Mouse (Mus musculus) CH12.LX (cell line): ENCODE data around the gene Fam186b. TPM values are rescaled to one million over a fixed set of nuclear protein-coding genes. Genes with fewer than 3 reads are reported as not detected.

Experiments used
- DNase-seq: peaks from one replicate; pipeline ENCODE4 v3.0.0-alpha.2; 2013; ENCODE audit errors: extremely low read depth
- H3K27ac ChIP-seq: 2 replicates; pipeline ENCODE4 v1.5.1; 2012; ENCODE audit warnings: low read depth, mild to moderate bottlenecking, control low read depth, moderate library complexity; ENCODE audit not compliant: insufficient read depth
- H3K27me3 ChIP-seq: replicated peaks from 2 replicates; pipeline ENCODE3; 2012; ENCODE audit warnings: inconsistent platforms
- H3K36me3 ChIP-seq, 2 experiments: replicated peaks in 1 of 2; 2 replicates each; pipeline versions ENCODE3 to v1.6.1; 2012; ENCODE audit warnings: inconsistent platforms in 1 of 2, low read length in 1 of 2, mild to moderate bottlenecking in 1 of 2, mixed read lengths in 1 of 2, moderate library complexity in 1 of 2; ENCODE audit not compliant: control insufficient read depth in 1 of 2, insufficient read depth in 1 of 2
- H3K4me1 ChIP-seq, 2 experiments: 2 replicates each; pipeline ENCODE4 v1.6.1; 2012; ENCODE audit warnings: inconsistent platforms in 1 of 2, moderate library complexity in 1 of 2; ENCODE audit not compliant: insufficient read depth in 2 of 2, control insufficient read depth in 1 of 2
- H3K4me2 ChIP-seq: 2 replicates; pipeline ENCODE4 v1.6.1; 2012; ENCODE audit warnings: low read depth, mild to moderate bottlenecking, control low read depth; ENCODE audit not compliant: poor library complexity, insufficient read depth, severe bottlenecking
- H3K4me3 ChIP-seq, 3 experiments: fragments of 150-350 bp in 1 of 3; sonication (generic) in 1 of 3; replicated peaks in 1 of 3; 2 replicates each; pipeline versions ENCODE3 to v1.5.1; 2011 to 2012; ENCODE audit warnings: low read depth in 2 of 3, low read length in 2 of 3, mild to moderate bottlenecking in 2 of 3, moderate library complexity in 2 of 3, control low read depth in 1 of 3, improper control_type of control experiment in 1 of 3, inconsistent platforms in 1 of 3, mixed read lengths in 1 of 3; ENCODE audit not compliant: poor library complexity in 1 of 3
- H3K79me2 ChIP-seq: replicated peaks from 2 replicates; pipeline ENCODE4 v1.6.1; 2012; ENCODE audit warnings: mild to moderate bottlenecking, moderate library complexity; ENCODE audit not compliant: control insufficient read depth, poor library complexity, insufficient read depth, severe bottlenecking; ENCODE audit errors: extremely low read depth
- H3K9ac ChIP-seq: 2 replicates; pipeline ENCODE4 v1.6.1; 2012; ENCODE audit warnings: low read depth, mild to moderate bottlenecking, control low read depth, moderate library complexity; ENCODE audit not compliant: insufficient read depth
- H3K9me3 ChIP-seq: replicated peaks from 2 replicates; pipeline ENCODE3; 2012; ENCODE audit warnings: low read length, inconsistent platforms, mixed read lengths
- BHLHE40 ChIP-seq: IDR thresholded peaks from 2 replicates; pipeline ENCODE4 v1.6.1; 2011; ENCODE audit warnings: mild to moderate bottlenecking, low read depth, low read length, improper control_type of control experiment
- CHD1 ChIP-seq: IDR thresholded peaks from 2 replicates; pipeline ENCODE4 v1.6.1; 2012; ENCODE audit warnings: low read depth, low read length, improper control_type of control experiment, inconsistent platforms
- CHD2 ChIP-seq: IDR thresholded peaks from 2 replicates; pipeline ENCODE4 v1.6.1; 2011; ENCODE audit warnings: low read length, improper control_type of control experiment
- CTCF ChIP-seq, 2 experiments: IDR thresholded peaks in 1 of 2; conservative IDR thresholded peaks in 1 of 2; 2 replicates each; pipeline ENCODE4 v1.5.1; 2011 to 2012; ENCODE audit warnings: low read depth in 2 of 2, low read length in 2 of 2, improper control_type of control experiment in 1 of 2, inconsistent platforms in 1 of 2, mild to moderate bottlenecking in 1 of 2, moderate library complexity in 1 of 2
- E2F4 ChIP-seq: IDR thresholded peaks from 2 replicates; pipeline ENCODE4 v1.6.1; 2011; ENCODE audit warnings: low read depth, low read length, improper control_type of control experiment; ENCODE audit not compliant: insufficient replicate concordance
- ELF1 ChIP-seq: IDR thresholded peaks from 2 replicates; pipeline ENCODE4 v1.6.1; 2014; ENCODE audit warnings: low read depth, mild to moderate bottlenecking, inconsistent platforms, low read length, improper control_type of control experiment
- ETS1 ChIP-seq: conservative IDR thresholded peaks from 2 replicates; pipeline ENCODE4 v1.6.1; 2012; ENCODE audit warnings: low read depth, mild to moderate bottlenecking, inconsistent platforms, low read length, improper control_type of control experiment, moderate library complexity
- GABPA ChIP-seq: IDR thresholded peaks from 2 replicates; pipeline ENCODE4 v1.6.1; 2012; ENCODE audit warnings: low read depth, low read length, improper control_type of control experiment, inconsistent platforms; ENCODE audit not compliant: insufficient replicate concordance
- HCFC1 ChIP-seq: IDR thresholded peaks from 2 replicates; pipeline ENCODE4 v1.6.1; 2012; ENCODE audit warnings: low read depth, mild to moderate bottlenecking, inconsistent platforms, low read length, improper control_type of control experiment
- IRF4 ChIP-seq: IDR thresholded peaks from 2 replicates; pipeline ENCODE4 v1.6.1; 2014; ENCODE audit warnings: low read depth, mild to moderate bottlenecking, inconsistent platforms, low read length, improper control_type of control experiment
- JUND ChIP-seq: conservative IDR thresholded peaks from 2 replicates; pipeline ENCODE4 v1.6.1; 2011; ENCODE audit warnings: low read depth, low read length, improper control_type of control experiment
- KAT2A ChIP-seq: IDR thresholded peaks from 2 replicates; pipeline ENCODE4 v1.6.1; 2012; ENCODE audit warnings: low read length, improper control_type of control experiment, inconsistent platforms; ENCODE audit not compliant: insufficient replicate concordance
- MAFK ChIP-seq: IDR thresholded peaks from 2 replicates; pipeline ENCODE4 v1.6.1; 2011; ENCODE audit warnings: low read length, improper control_type of control experiment; ENCODE audit not compliant: insufficient replicate concordance
- MAX ChIP-seq: IDR thresholded peaks from 2 replicates; pipeline ENCODE4 v1.6.1; 2011; ENCODE audit warnings: low read length, improper control_type of control experiment
- MAZ ChIP-seq: IDR thresholded peaks from 2 replicates; pipeline ENCODE4 v1.6.1; 2012; ENCODE audit warnings: low read depth, mild to moderate bottlenecking, inconsistent platforms, low read length, improper control_type of control experiment, moderate library complexity
- MEF2A ChIP-seq: IDR thresholded peaks from 2 replicates; pipeline ENCODE4 v1.6.1; 2014; ENCODE audit warnings: low read depth, mild to moderate bottlenecking, inconsistent platforms, low read length, improper control_type of control experiment, borderline replicate concordance
- MXI1 ChIP-seq: IDR thresholded peaks from 2 replicates; pipeline ENCODE4 v1.6.1; 2011; ENCODE audit warnings: mild to moderate bottlenecking, low read depth, low read length, improper control_type of control experiment
- MYC ChIP-seq: IDR thresholded peaks from 2 replicates; pipeline ENCODE4 v1.6.1; 2011; ENCODE audit warnings: low read depth, mild to moderate bottlenecking, improper control_type of control experiment, low read length
- NELFE ChIP-seq: IDR thresholded peaks from 2 replicates; pipeline ENCODE4 v1.6.1; 2011; ENCODE audit warnings: low read depth, low read length, improper control_type of control experiment
- NRF1 ChIP-seq: IDR thresholded peaks from 2 replicates; pipeline ENCODE4 v1.6.1; 2014; ENCODE audit warnings: low read depth, mild to moderate bottlenecking, inconsistent platforms, low read length, improper control_type of control experiment, moderate library complexity
- PAX5 ChIP-seq: IDR thresholded peaks from 2 replicates; pipeline ENCODE4 v1.6.1; 2012; ENCODE audit warnings: low read length, inconsistent platforms, mixed read lengths
- POLR2A ChIP-seq: IDR thresholded peaks from 2 replicates; pipeline ENCODE4 v1.6.1; 2011; ENCODE audit warnings: low read depth, mild to moderate bottlenecking, improper control_type of control experiment, low read length
- RAD21 ChIP-seq: IDR thresholded peaks from 2 replicates; pipeline ENCODE4 v1.6.1; 2011; ENCODE audit warnings: low read depth, mild to moderate bottlenecking, low read length, improper control_type of control experiment, moderate library complexity
- RCOR1 ChIP-seq: conservative IDR thresholded peaks from 2 replicates; pipeline ENCODE4 v1.6.1; 2012; ENCODE audit warnings: low read depth, mild to moderate bottlenecking, inconsistent platforms, low read length, improper control_type of control experiment
- SIN3A ChIP-seq: IDR thresholded peaks from 2 replicates; pipeline ENCODE4 v1.6.1; 2012; ENCODE audit warnings: low read length, improper control_type of control experiment, inconsistent platforms
- TCF12 ChIP-seq: IDR thresholded peaks from 2 replicates; pipeline ENCODE4 v1.6.1; 2014; ENCODE audit warnings: low read depth, mild to moderate bottlenecking, inconsistent platforms, low read length, improper control_type of control experiment
- UBTF ChIP-seq: IDR thresholded peaks from 2 replicates; pipeline ENCODE4 v1.6.1; 2012; ENCODE audit warnings: low read depth, mild to moderate bottlenecking, inconsistent platforms, low read length, improper control_type of control experiment, moderate library complexity
- USF1 ChIP-seq: IDR thresholded peaks from 2 replicates; pipeline ENCODE4 v1.6.1; 2014; ENCODE audit warnings: low read depth, mild to moderate bottlenecking, inconsistent platforms, low read length, improper control_type of control experiment
- USF2 ChIP-seq: conservative IDR thresholded peaks from 2 replicates; pipeline ENCODE4 v1.6.1; 2011; ENCODE audit warnings: low read depth, low read length, improper control_type of control experiment
- ZC3H11A ChIP-seq: IDR thresholded peaks from 2 replicates; pipeline ENCODE4 v1.6.1; 2012; ENCODE audit warnings: low read depth, mild to moderate bottlenecking, inconsistent platforms, low read length, improper control_type of control experiment
- ZKSCAN1 ChIP-seq: IDR thresholded peaks from 2 replicates; pipeline ENCODE4 v1.6.1; 2012; ENCODE audit warnings: low read depth, inconsistent platforms, low read length, improper control_type of control experiment, borderline replicate concordance
- ZMIZ1 ChIP-seq: IDR thresholded peaks from 2 replicates; pipeline ENCODE4 v1.6.1; 2012; ENCODE audit warnings: low read depth, mild to moderate bottlenecking, inconsistent platforms, low read length, improper control_type of control experiment
- ZNF384 ChIP-seq: IDR thresholded peaks from 2 replicates; pipeline ENCODE4 v1.6.1; 2012; ENCODE audit warnings: low read depth, low read length, improper control_type of control experiment, inconsistent platforms
- dilution Hi-C: fragments of 300-500 bp; cut with MboI; formaldehyde crosslinking; loops from 2 replicates; pipeline ENCODE4 v1.14.3; 2020; ENCODE audit warnings: low sequenced_read_pairs; ENCODE audit not compliant: extremely low pct_unique_long_range_greater_than_20kb, extremely low pct_ligation_motif_present
- in situ Hi-C: fragments of 300-500 bp; cut with MboI; formaldehyde crosslinking; loops from 3 replicates; pipeline ENCODE4 v1.14.3; 2019; ENCODE audit warnings: low sequenced_read_pairs, low pct_ligation_motif_present, low pct_unique_long_range_greater_than_20kb, mixed read lengths
- polyA plus RNA-seq: library from polyadenylated mRNA; unstranded; fragments of >175 nt; gene quantifications from 2 replicates; pipeline ENCODE4 v1.2.1, GENCODE M21; 2012; ENCODE audit warnings: low read depth; ENCODE audit not compliant: insufficient read length
- total RNA-seq, 2 experiments: library from RNA; depleted of rRNA; stranded (reverse); fragments of 300-350 nt in 1 of 2; fragments of >200 nt in 1 of 2; gene quantifications; 2 replicates each; pipeline ENCODE4 v1.2.3; 2012 to 2014

Fam186b gene
- total and polyA plus RNA-seq, 3 experiments: 0.04 to 0.11 TPM; not detected in 1

DNA sequence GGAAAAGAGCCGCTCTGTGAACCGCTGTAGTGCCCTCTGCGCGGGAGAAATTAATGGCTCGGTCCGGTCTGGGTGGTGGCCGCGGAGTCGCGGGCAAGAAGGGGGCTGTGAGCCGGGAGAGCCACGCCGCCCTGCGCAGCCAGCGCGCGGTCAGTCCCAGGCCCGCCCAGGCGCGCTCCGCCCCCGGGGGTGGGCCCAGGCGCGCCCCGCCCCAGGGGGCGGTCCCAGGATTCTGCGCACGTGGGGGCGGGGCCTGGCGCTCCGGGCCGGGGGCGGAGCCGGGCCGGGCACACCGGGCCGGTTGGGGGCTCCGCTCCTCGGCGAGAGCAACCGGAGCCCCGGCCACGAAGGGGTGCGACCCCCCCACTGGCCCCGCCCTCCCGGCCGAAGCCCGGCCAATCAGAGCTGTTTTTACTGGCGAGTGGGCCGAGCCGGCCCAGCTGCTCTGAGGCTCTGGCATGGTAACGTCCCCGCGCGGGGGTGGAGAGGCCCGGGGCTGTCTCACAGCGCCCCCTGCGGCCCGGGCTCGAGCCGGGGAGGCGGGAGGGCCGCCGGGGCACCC is 794 bp downstream of the Fam186b start, which contains the start of gene Prpf40b:
Gene Prpf40b, plus strand, starts transcription at position 275 of the 562 bp plus-strand sequence.
- peak; percentile 84 for DNase-seq
- in situ Hi-C loops (no loop called here), dilution Hi-C loops (no loop called here)
- H3K9ac ChIP-seq: peak within 1 kb of the TSS; percentile 64
- H3K36me3 ChIP-seq: peaks cover 0 to 5% of the 10 kb centered on the region in 2 experiments
- TF ChIP-seq CHD2: peak; percentile 43
- TF ChIP-seq POLR2A: peak; percentile 78
- TF ChIP-seq CTCF (conservative IDR thresholded peaks at IDR 0.05 in 1 of 2, IDR thresholded peaks at IDR 0.05 in 1 of 2; ENCODE audit: low read depth in 2 of 2, low read length in 2 of 2): peak in 1 of 2 experiments; percentile 56; a peak in 2 of 4 replicates
- no peak for TF ChIP-seq USF2
- no peak; the same call in 1 of the 2 replicates for TF ChIP-seq MAZ
- no peak for TF ChIP-seq MAFK
- 0 out of 2 replicates have a peak, but pooled peaks have one; percentile 53 for TF ChIP-seq UBTF
- TF ChIP-seq CHD1: no peak
- TF ChIP-seq RCOR1: no peak
- no peak for TF ChIP-seq ZKSCAN1
- TF ChIP-seq ELF1: peak; percentile 48; the same call in 1 of the 2 replicates
- no peak for TF ChIP-seq MEF2A
- peak; percentile 61; the same call in 1 of the 2 replicates for TF ChIP-seq KAT2A
- peak; percentile 69 for TF ChIP-seq MXI1
- peak; percentile 71 for TF ChIP-seq SIN3A
- no peak for TF ChIP-seq MAX
- TF ChIP-seq HCFC1: peak; percentile 75
- TF ChIP-seq USF1: peak; percentile 30; the same call in 1 of the 2 replicates
- no peak for TF ChIP-seq ZMIZ1
- TF ChIP-seq JUND: no peak
- TF ChIP-seq PAX5: no peak
- TF ChIP-seq NRF1: peak; percentile 80
- TF ChIP-seq RAD21: no peak; the same call in 1 of the 2 replicates
- TF ChIP-seq E2F4: no peak
- peak; percentile 67 for TF ChIP-seq BHLHE40
- TF ChIP-seq IRF4: no peak
- peak; percentile 58 for TF ChIP-seq TCF12
- TF ChIP-seq NELFE: peak; percentile 57; the same call in 1 of the 2 replicates
- TF ChIP-seq ZNF384: no peak
- no peak for TF ChIP-seq ZC3H11A
- TF ChIP-seq MYC: no peak
- TF ChIP-seq ETS1: no peak
- TF ChIP-seq GABPA: no peak
- H3K4me1 ChIP-seq: peaks cover 3 to 20% of the 10 kb centered on the region in 2 experiments; a peak in 3 of 4 replicates
- no peak within 1 kb of the TSS for H3K27ac ChIP-seq
- peak within 1 kb of the TSS; percentile 98 for H3K4me2 ChIP-seq
- no peaks in the 10 kb centered on the region for H3K9me3 ChIP-seq
- no peaks in the 10 kb centered on the region for H3K79me2 ChIP-seq
- peaks cover 34% of the 10 kb centered on the region for H3K27me3 ChIP-seq
- H3K4me3 ChIP-seq: peak within 1 kb of the TSS; percentile 48 to 68 (median 58)
